Mouse (Mus musculus) embryonic facial prominence, embryonic 11.5 days (tissue): ENCODE measurements around the gene 2010109A12Rik. TPM values are rescaled to one million over a fixed set of nuclear protein-coding genes. Genes with fewer than 3 reads are reported as not detected.
A peak's percentile ranks its signal among the peaks of the same experiment; 100 is the strongest.

ENCODE experiments used
- ATAC-seq: fragments of 200-750 bp; cut with Nextera tagmentation; replicated peaks from 2 replicates; pipeline ENCODE4 v1.8.0; 2017; ENCODE audit warnings: low read depth; ENCODE audit not compliant: insufficient number of reproducible peaks, low FRiP score, low TSS enrichment
- DNase-seq: peaks from one replicate; pipeline ENCODE4 v3.0.0-alpha.2; 2015; ENCODE audit warnings: low spot score
- H3K27ac ChIP-seq: fragments of 300-500 bp; sonication (generic); replicated peaks from 2 replicates; pipeline ENCODE4 v1.5.1; 2014; ENCODE audit warnings: mild to moderate bottlenecking, low read depth, low read length, control low read depth
- H3K27me3 ChIP-seq: fragments of 300-500 bp; sonication (generic); 2 replicates; pipeline ENCODE4 v1.6.1; 2014; ENCODE audit warnings: mild to moderate bottlenecking, low read length, moderate library complexity, mixed read lengths; ENCODE audit not compliant: control insufficient read depth, insufficient read depth
- H3K36me3 ChIP-seq: fragments of 300-500 bp; sonication (generic); replicated peaks from 2 replicates; pipeline ENCODE4 v1.6.1; 2014; ENCODE audit warnings: low read depth, mild to moderate bottlenecking, low read length, moderate library complexity, mixed read lengths; ENCODE audit not compliant: control insufficient read depth, insufficient read depth
- H3K4me1 ChIP-seq: fragments of 300-500 bp; sonication (generic); 2 replicates; pipeline ENCODE4 v1.6.1; 2014; ENCODE audit warnings: low read length, mixed read lengths; ENCODE audit not compliant: control insufficient read depth, insufficient read depth
- H3K4me2 ChIP-seq: fragments of 300-500 bp; sonication (generic); 2 replicates; pipeline ENCODE4 v1.6.1; 2014; ENCODE audit warnings: low read depth, mild to moderate bottlenecking, control low read depth, low read length, moderate library complexity
- H3K4me3 ChIP-seq: fragments of 300-500 bp; sonication (generic); 2 replicates; pipeline ENCODE4 v1.5.1; 2014; ENCODE audit warnings: low read depth, low read length, control low read depth
- H3K9ac ChIP-seq: fragments of 300-500 bp; sonication (generic); replicated peaks from 2 replicates; pipeline ENCODE4 v1.6.1; 2014; ENCODE audit warnings: mild to moderate bottlenecking, control low read depth, low read length
- H3K9me3 ChIP-seq: fragments of 300-500 bp; sonication (generic); replicated peaks from 2 replicates; pipeline ENCODE4 v1.6.1; 2016; ENCODE audit warnings: mild to moderate bottlenecking, low read length, inconsistent platforms, mixed read lengths; ENCODE audit not compliant: control insufficient read depth
- WGBS: fragments of 180-500 bp; shearing (Covaris S2); extraction: QIAGEN DNeasy Blood & Tissue Kit; methylation state at CpG from one replicate; pipeline ENCODE4 v1.1.7; 2014; 5-methylcytosine and 5-hydroxymethylcytosine counted together
- polyA plus RNA-seq: library from polyadenylated mRNA; unstranded; fragments of >200 nt; fragmentation: Nextera tagmentation; extraction: Ambion mirVana; gene quantifications from 2 replicates; pipeline ENCODE4 v1.2.1, GENCODE M21; 2014

Gene 2010109A12Rik
- 1.4 and 1.7 TPM in 2 replicates for polyA plus RNA-seq

DNA sequence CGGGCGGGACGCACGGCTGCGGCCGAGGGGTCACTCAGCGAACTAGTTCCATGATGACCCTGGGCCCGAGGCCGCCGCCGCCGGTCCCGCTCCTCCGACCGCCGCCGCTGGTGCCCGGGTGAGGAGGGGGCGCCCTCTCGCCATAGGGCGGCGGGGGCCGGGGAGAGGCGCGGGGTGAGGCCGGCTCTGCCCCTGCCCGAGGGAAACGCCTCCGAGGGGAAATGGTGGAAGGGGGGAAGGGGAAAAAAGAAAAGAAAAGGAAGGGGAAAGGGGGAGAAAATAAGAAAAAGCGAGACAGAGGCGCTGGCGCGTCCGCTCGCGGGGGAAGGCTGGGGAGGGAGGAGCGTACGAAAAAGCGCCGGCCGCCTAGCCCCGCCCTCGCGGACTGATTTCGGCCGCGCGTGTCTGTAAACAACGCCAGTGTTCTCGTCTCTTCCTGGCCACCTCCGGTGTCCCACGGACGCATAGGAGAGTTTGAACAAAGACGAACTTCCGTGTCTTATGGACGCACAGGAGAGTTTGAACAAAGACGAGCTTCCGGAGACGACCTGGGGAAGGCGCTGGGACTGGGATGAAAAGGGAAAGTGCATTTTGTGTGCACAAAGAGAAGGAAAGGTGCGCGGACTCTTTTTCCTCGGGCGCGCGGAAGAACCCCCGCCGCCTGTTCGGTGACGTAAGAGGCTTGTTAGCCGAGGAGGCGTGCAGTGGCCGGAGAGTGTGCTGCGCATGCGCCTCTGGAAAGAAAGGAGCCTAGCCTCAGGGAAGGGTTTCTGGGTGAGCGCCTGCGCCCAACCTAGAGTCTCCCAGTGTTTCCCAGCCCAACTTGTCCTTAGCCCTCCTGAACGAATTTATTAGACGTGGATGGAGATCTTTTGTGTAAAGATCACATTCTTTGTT is at the start of gene 2010109A12Rik, which contains the start of gene Ccni:
Gene 2010109A12Rik (plus strand): TSS at position 410 of the 897 bp plus-strand sequence.
Gene Ccni (minus strand): TSS at position 387 of the 897 bp plus-strand sequence.
- H3K9me3 ChIP-seq = no peaks in the 10 kb centered on the region
- peak within 1 kb of the TSS; percentile 75 for H3K4me2 ChIP-seq
- no peaks in the 10 kb centered on the region for H3K36me3 ChIP-seq
- peak; percentile 98 for ATAC-seq
- under 1% methylated on average over 79 of the region's 79 CpGs for WGBS
- H3K27ac ChIP-seq = peak within 1 kb of the TSS; percentile 70
- no peaks in the 10 kb centered on the region for H3K27me3 ChIP-seq
- no peaks in the 10 kb centered on the region for H3K4me1 ChIP-seq
- H3K9ac ChIP-seq = peak within 1 kb of the TSS; percentile 94
- peak within 1 kb of the TSS; percentile 94 for H3K4me3 ChIP-seq
- peak; percentile 98 for DNase-seq

DNA sequence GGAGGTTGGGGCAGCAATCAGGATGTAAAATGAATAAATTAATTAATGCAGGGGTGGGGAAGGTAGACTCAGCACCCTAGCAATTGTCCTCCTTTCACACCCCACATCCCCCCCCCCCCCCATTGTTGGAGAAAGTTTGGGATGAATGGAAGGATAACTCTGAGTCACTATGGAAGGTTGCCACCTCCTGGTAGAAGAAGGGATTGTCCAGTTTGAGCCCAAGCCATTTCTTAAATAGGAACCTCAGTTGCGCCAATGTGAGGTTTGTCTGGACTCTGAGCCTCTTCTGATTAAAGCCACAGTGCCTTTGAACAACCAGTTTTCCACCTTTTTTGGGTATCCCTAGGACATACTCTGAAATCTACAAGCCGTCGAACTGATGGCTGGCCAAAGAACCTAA is 42.8 kb upstream of the 2010109A12Rik start:
- Histone ChIP-seq H3K27me3 (no peaks in the 10 kb centered on the region), H3K36me3 (peaks cover 12% of the 10 kb centered on the region), H3K9ac (no peak overlapping the region), H3K4me2 (no peak overlapping the region), H3K27ac (no peak overlapping the region), H3K9me3 (no peaks in the 10 kb centered on the region), H3K4me1 (no peaks in the 10 kb centered on the region), H3K4me3 (no peak overlapping the region)
- DNase-seq (peak; percentile 78), ATAC-seq (no peak)
- 89% methylated on average over 3 of the region's 3 CpGs for WGBS

DNA sequence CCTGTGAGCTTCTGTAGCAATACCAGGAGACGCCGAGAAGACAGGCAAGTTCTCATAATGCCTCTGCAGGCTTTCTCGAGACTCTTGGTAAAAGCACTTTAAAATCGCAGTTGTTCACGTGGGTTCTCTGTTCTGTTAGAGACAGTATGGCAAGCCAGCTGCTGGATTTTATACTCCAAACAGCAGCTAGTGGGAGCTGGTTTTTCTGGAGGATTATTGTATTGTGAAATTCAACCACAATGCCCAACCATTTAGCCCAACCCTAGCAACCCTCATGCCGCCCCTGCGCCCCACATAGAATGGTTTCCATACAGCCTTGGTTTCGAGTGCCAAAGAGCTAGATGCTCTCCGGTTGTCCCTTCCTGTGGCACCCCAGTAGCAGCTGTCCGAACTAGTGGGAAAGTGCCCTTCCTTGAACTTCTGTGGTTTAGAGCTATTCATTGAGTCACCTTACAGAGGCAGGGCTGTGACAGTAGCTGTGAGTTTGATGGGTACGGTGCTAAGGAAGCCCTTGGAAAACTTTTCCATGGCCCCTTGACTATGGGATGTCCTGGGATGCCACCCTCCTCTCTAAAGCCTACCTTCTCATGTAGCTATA is 38.3 kb upstream of the 2010109A12Rik start:
- 0 out of 2 replicates have a peak overlapping the region, but pooled peaks have one; percentile 41 for H3K27ac ChIP-seq
- no peaks in the 10 kb centered on the region for H3K27me3 ChIP-seq
- ATAC-seq (no peak), DNase-seq (no peak)
- 92% methylated on average over 11 of the region's 11 CpGs for WGBS
- H3K4me1 ChIP-seq = no peaks in the 10 kb centered on the region
- peaks cover 13% of the 10 kb centered on the region for H3K36me3 ChIP-seq
- H3K9me3 ChIP-seq = no peaks in the 10 kb centered on the region
- no peak overlapping the region for H3K9ac ChIP-seq
- no peak overlapping the region for H3K4me3 ChIP-seq
- no peak overlapping the region for H3K4me2 ChIP-seq

DNA sequence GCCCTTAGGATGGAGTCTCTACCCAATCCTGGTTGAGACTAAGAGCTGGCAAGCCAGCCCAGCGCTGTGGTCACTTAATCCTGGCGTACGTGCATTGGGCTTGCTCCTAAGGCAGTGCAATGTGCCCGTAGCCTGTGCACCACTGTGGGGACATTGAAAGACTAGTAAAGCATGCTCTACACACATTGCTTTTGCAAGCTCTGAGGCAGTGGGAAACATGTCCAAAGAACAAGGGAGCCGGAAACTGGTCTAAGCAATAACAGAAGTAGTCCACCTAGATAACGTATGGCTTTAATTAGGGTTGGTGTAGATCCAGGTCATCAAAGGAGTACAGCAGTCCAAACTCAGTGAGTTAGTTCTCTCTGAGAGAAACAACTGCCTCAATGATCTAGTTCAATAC is 37.7 kb upstream of the 2010109A12Rik start:
- Histone ChIP-seq H3K4me2 (no peak overlapping the region), H3K9me3 (no peaks in the 10 kb centered on the region), H3K27me3 (no peaks in the 10 kb centered on the region), H3K4me3 (no peak overlapping the region), H3K4me1 (no peaks in the 10 kb centered on the region), H3K27ac (0 out of 2 replicates have a peak overlapping the region, but pooled peaks have one; percentile 41), H3K9ac (no peak overlapping the region), H3K36me3 (peaks cover 13% of the 10 kb centered on the region)
- WGBS = 60% methylated on average over 6 of the region's 6 CpGs
- DNase-seq (peak; percentile 68), ATAC-seq (0 out of 2 replicates have a peak, but pooled peaks have one; percentile 23)

DNA sequence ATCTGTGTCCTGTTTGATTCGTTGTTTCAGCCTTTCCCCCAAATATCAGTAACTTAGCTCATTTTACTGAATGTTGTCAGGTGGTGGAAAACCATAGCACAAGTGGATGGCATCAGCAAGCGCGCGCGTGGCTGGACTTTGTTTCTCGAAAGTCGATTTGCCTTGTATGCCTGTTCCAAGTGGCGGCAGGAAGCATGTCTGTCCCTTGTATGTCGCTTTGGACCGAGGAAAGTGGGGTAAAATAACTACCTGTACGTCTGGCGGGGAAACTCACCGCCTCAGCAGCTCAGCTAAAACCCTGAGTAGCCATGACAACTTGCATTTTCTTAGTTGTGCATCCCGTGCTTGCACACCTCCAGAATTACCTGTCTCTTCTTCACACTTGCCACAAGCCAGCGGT is 34.9 kb upstream of the 2010109A12Rik start:
- H3K9me3 ChIP-seq = no peaks in the 10 kb centered on the region
- no peaks in the 10 kb centered on the region for H3K27me3 ChIP-seq
- no peaks in the 10 kb centered on the region for H3K4me1 ChIP-seq
- ATAC-seq (no peak), DNase-seq (no peak)
- H3K27ac ChIP-seq = no peak overlapping the region
- peaks cover 5% of the 10 kb centered on the region for H3K36me3 ChIP-seq
- H3K4me3 ChIP-seq = no peak overlapping the region
- H3K4me2 ChIP-seq = no peak overlapping the region
- H3K9ac ChIP-seq = no peak overlapping the region
- 94% methylated on average over 15 of the region's 15 CpGs for WGBS

DNA sequence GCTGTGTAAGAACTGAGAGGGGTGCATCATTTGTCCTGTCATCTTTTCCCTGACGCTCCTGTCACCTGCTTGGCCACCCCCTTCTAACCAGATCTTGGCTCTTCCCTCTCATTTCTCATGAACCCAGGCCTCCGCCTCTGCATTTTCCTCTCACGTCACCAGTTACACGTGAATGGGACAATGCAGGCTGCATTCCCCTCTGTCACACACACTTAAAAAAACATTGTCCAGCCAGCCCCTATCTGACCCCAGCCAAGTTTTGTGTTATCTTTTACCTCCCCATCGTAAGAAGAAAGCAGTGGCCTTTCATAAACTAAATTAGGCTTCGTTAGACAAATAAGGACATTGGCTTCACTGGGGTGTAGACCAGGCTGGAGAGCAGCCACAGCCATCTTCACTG is 33.8 kb upstream of the 2010109A12Rik start:
- peaks cover 5% of the 10 kb centered on the region for H3K36me3 ChIP-seq
- no peaks in the 10 kb centered on the region for H3K4me1 ChIP-seq
- H3K4me3 ChIP-seq = no peak overlapping the region
- H3K27me3 ChIP-seq = no peaks in the 10 kb centered on the region
- H3K9ac ChIP-seq = no peak overlapping the region
- H3K27ac ChIP-seq = no peak overlapping the region
- DNase-seq (no peak), ATAC-seq (no peak)
- no peaks in the 10 kb centered on the region for H3K9me3 ChIP-seq
- WGBS = 84% methylated on average over 6 of the region's 6 CpGs
- H3K4me2 ChIP-seq = no peak overlapping the region

DNA sequence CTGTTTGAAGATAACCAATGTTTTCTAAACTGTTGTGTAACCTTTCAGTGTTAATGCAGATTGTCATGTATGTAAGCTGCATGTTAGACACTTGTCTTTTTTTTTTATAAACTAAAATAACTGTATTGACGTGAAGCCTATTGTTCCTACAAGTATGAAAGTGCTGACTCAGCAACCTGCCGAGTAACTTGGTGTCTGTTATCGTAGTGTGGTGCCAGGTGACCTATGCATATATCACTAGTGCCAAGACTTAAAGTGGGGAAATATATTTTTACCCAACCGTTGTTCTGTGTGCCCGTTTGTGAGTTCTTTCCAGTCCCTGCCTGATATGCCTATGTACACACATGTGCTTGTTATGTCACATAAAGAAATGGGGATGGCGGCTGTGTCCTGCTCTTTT is 31.6 kb upstream of the 2010109A12Rik start:
- Histone ChIP-seq H3K4me2 (no peak overlapping the region), H3K4me1 (no peaks in the 10 kb centered on the region), H3K4me3 (no peak overlapping the region), H3K27ac (no peak overlapping the region), H3K9ac (no peak overlapping the region), H3K27me3 (no peaks in the 10 kb centered on the region), H3K36me3 (peaks cover 5% of the 10 kb centered on the region), H3K9me3 (no peaks in the 10 kb centered on the region)
- WGBS = 87% methylated on average over 6 of the region's 6 CpGs
- ATAC-seq (no peak), DNase-seq (no peak)

DNA sequence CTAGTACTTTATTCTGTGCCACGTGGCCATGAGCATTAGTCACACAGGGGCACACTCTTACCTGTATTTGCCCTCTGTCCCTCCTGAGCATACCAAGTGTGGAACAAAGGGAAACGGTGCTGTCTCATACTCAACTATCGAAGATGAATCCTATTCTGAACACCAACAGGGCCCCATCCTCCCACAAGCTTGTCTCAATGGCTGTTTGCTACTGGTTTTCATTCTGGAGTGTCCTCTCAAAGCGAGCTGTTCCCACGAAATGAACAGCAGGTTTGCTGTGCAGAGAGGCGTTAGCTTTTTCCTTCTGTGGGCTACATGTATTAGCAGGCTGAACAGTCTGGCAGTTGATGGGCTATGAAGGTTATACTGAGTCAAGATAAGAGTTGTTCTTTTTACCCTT is 27.7 kb upstream of the 2010109A12Rik start:
- Histone ChIP-seq H3K4me1 (no peaks in the 10 kb centered on the region), H3K36me3 (no peaks in the 10 kb centered on the region), H3K27me3 (no peaks in the 10 kb centered on the region), H3K4me2 (no peak overlapping the region), H3K27ac (no peak overlapping the region), H3K4me3 (no peak overlapping the region), H3K9me3 (no peaks in the 10 kb centered on the region), H3K9ac (no peak overlapping the region)
- ATAC-seq (no peak), DNase-seq (no peak)
- WGBS = 85% methylated on average over 6 of the region's 6 CpGs
